Mouse (Mus musculus) embryo, embryonic 10.5 days (tissue): Measurements from ENCODE around the gene Hif3a.
A peak's percentile ranks its signal among the peaks of the same experiment; 100 is the strongest.

ENCODE experiments used
- DNase-seq: peaks from one replicate; pipeline ENCODE4 v3.0.0-alpha.2; 2015; ENCODE audit warnings: low spot score

The Hif3a gene

GRCm38 (mm10) chr7:16991681-16992450 is 70.4 kb downstream of the Hif3a start:
- peak; percentile 91 for DNase-seq

GRCm38 (mm10) chr7:16990006-16990744 is 72.1 kb downstream of the Hif3a start:
- no peak for DNase-seq

- DNase-seq = no peak
These were observed 73.8 kb downstream of the Hif3a start for GRCm38 (mm10) chr7:16988405-16988804.

- no peak for DNase-seq
These were observed 74.6 kb downstream of the Hif3a start for GRCm38 (mm10) chr7:16987541-16988149.

- DNase-seq = peak; percentile 94
These were observed 79.2 kb downstream of the Hif3a start, which contains the start of gene Gm42372 for GRCm38 (mm10) chr7:16982859-16983568. TSS of gene Gm42372 (plus strand) at chr7:16983086.
